Mouse (Mus musculus) neutrophil, adult 5-6 weeks (primary cell): Measurements from ENCODE around the gene Gm8298. TPM values are rescaled to one million over a fixed set of nuclear protein-coding genes. Genes with fewer than 3 reads are reported as not detected.
"Not testable (repeated sequence)": the region's sequence is repeated elsewhere in the genome, so short reads cannot be mapped to it uniquely, and the experiment has no call there.

Experiments
- ATAC-seq: fragments of 151-379, 151-347 bp; 2 replicates; pipeline ENCODE4 v1.8.0; 2017; ENCODE audit warnings: mild to moderate bottlenecking, moderate TSS enrichment; ENCODE audit not compliant: insufficient number of reproducible peaks, poor library complexity, low FRiP score, severe bottlenecking; ENCODE audit errors: extremely low read depth
- total RNA-seq: library from RNA; stranded (forward); fragments of 200-1000 nt; gene quantifications from 2 replicates; pipeline ENCODE4 v1.2.3, GENCODE M21; 2017

Gm8298 gene
- total RNA-seq = not detected in 2 replicates

GRCm38 (mm10) chr3:59860751-59861150, at the start of gene Gm8298:
TSS of gene Gm8298 (plus strand) at chr3:59861051.
- no peak for ATAC-seq

GRCm38 (mm10) chr3:59813169-59813568, 47.7 kb upstream of the Gm8298 start:
- no peak for ATAC-seq

DNA sequence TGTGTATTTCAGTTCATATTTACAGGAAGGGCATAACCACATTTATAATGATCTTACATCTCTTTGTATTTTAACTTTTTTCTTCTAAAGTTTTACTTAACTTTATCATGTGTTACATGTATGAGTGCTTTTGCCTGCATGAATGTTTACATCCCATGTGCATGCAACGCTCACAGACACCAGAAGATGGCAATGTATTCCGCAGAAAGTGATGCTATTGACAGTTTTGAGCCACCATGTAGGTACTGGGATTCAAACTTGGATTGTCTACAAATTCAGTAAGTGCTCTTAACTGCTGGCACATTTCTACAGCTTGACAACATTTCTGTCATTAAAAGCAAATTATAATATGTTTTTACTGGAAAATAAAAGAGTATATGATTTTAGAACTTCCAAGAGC, 9.9 kb downstream of the Gm8298 start:
- no peak for ATAC-seq

GRCm38 (mm10) chr3:59877601-59878000, 16.8 kb downstream of the Gm8298 start:
- ATAC-seq = not testable (repeated sequence)

DNA sequence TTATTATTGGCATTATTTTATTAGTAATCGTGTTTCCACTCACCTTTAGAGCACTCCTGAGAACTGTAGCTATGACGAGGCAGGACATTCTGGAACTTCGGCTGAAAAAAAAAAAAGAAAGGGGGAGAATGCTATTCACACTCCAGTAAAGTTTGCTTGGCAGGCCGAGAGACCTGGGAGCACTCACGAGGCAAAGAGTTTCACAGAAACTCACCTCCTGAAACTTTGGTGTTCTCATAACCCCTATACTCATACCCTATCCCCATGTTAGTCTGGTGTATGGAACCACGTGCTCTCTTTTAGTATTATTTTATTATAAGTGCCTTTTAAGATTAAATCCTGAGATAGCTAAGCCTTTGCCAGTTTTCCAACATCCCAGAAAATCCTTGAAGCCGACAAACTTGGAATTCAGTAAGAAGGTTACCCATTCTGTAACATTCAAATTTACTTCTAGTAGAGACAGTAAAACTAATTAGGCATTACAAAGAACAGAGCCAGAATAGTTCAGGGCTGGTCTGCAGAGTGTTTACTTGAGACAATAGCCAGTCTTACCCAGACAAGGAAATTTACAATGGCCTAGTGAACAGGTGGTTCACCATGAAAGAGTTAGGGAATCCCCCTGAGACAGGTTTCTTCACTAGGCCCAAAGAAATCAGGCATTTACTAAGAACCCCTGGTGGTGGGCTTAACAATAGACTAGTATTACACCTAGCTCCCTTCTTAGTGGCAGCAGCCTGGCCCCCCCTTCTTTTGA, 19.1 kb downstream of the Gm8298 start:
- not testable (repeated sequence) for ATAC-seq

GRCm38 (mm10) chr3:59893276-59893675, 32.4 kb downstream of the Gm8298 start:
- ATAC-seq = no peak

DNA sequence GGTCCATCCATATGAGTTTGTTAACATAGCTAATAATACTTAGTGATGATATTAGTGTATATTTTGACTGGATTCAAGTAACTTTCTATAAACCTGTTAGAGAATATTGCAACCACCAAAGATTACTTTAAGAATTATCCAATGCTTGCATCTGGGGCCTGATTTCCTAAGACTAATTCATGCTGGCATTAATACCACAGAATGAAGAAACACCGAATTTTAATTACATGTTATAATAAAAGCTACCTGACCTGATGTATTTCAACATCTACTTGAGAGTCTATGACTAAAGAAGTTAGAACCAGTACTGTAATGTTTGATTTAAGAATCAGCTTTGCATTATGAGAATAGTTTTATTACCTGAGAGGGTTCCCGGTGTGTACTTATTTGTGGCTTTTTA, 64.1 kb downstream of the Gm8298 start, which contains the start of gene C130079G13Rik:
C130079G13Rik (plus strand) TSS at position 301 of the 400 bp plus-strand sequence.
- no peak for ATAC-seq

Other genes starting within 250 kb of the Gm8298 start
- gene Gm5538, start 131.3 kb upstream of the Gm8298 start, total RNA-seq = 0.86 and 1.5 TPM in 2 replicates
- not detected in 2 replicates for gene C130079G13Rik, start 64.2 kb downstream of the Gm8298 start, total RNA-seq
- not detected in 2 replicates for gene Aadacl2, start 145.7 kb downstream of the Gm8298 start, total RNA-seq
- gene Aadac, start 164.7 kb downstream of the Gm8298 start, total RNA-seq = not detected in 2 replicates
- gene Sucnr1, start 220.8 kb downstream of the Gm8298 start, total RNA-seq = not detected in 2 replicates